Mouse (Mus musculus): ENCODE data around the gene Olfr1382. TPM values are rescaled to one million over a fixed set of nuclear protein-coding genes. Genes with fewer than 3 reads are reported as not detected.
"Not testable (repeated sequence)": the region's sequence is repeated elsewhere in the genome, so short reads cannot be mapped to it uniquely, and the experiment has no call there.

Gene Olfr1382
- not detected for polyA plus RNA-seq (2012; fragmentation: generic; extraction: Trizol)
- long read RNA-seq, experiment 1 = 0 reads
- long read RNA-seq, experiment 2 = 0 reads

DNA sequence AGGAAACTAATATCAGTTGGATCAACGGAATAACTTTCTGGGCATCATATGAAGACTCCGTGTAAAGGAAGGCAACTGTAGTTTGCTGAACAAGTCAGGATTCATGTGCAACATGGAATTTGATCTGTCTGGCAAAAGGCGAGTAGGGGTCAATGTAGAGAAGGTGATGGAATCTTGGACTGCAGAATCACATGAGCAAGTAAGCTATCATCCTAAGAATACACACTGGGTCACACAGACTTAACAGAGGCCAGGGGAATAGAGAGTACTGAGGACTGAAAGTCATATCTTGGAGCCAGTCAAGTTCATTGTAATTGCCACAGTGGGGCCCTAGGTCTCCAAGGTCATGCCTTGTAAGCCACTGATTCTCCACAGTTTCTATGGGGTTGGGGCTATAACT is at the start of gene Olfr1382:
Gene Olfr1382, plus strand, starts transcription at position 301 of the 400 bp plus-strand sequence.
- no peaks in the 10 kb centered on the region for H3K27me3 ChIP-seq (ENCODE audit: control insufficient read depth, insufficient read depth, insufficient read length)
- H3K4me3 ChIP-seq (ENCODE audit: insufficient read depth, poor library complexity, severe bottlenecking) = no peak within 1 kb of the TSS
- H3K79me2 ChIP-seq (ENCODE audit: control insufficient read depth, insufficient read depth) = no peaks in the 10 kb centered on the region
- H3K79me3 ChIP-seq (ENCODE audit: low read depth) = no peaks in the 10 kb centered on the region
- H3K36me3 ChIP-seq (ENCODE audit: control insufficient read depth, insufficient read depth) = no peaks in the 10 kb centered on the region
- TF ChIP-seq USF1 (IDR thresholded peaks at IDR 0.05; ENCODE audit: low read depth) (no peak), MAX (IDR thresholded peaks at IDR 0.05) (no peak), CEBPB (IDR thresholded peaks at IDR 0.05; ENCODE audit: low read depth) (no peak), CTCF (IDR thresholded peaks at IDR 0.05; ENCODE audit: control insufficient read depth, insufficient read depth, insufficient read length) (no peak), FOSL1 (IDR thresholded peaks at IDR 0.05; ENCODE audit: insufficient read depth, low read length, poor library complexity, severe bottlenecking) (no peak), MYOG (IDR thresholded peaks at IDR 0.05; ENCODE audit: control insufficient read depth, extremely low read depth, insufficient read length) (no peak), MYOD1 (IDR thresholded peaks at IDR 0.05; ENCODE audit: control insufficient read depth, insufficient read length, low read depth) (no peak)
- H3ac ChIP-seq (ENCODE audit: control insufficient read depth, insufficient read length, low read depth) = no peak within 1 kb of the TSS

DNA sequence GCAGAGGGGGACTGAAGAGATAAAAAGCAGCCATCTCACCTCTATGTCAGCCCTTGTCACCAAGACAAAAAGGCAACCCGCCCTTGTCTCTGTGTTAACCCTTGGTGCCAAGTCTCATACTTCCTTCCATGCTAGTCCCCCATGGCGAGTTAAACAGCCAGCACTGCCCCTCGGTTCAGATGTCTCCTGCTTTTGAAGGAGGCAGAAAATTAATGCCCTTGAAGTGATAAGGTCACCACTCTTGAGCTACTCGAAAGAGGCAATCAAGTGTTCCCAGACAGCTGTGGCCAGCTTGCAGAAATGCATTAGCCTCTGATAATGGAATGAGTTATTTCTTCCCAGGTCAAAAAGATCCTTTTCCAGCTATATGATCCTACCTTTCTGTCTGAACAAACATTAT is 42.1 kb upstream of the Olfr1382 start:
- TF ChIP-seq MYOD1 (IDR thresholded peaks at IDR 0.05; ENCODE audit: control insufficient read depth, insufficient read length, low read depth) = no peak
- no peak for TF ChIP-seq CTCF (IDR thresholded peaks at IDR 0.05; ENCODE audit: control insufficient read depth, insufficient read depth, insufficient read length)
- TF ChIP-seq CEBPB (IDR thresholded peaks at IDR 0.05; ENCODE audit: low read depth) = no peak
- no peak for TF ChIP-seq FOSL1 (IDR thresholded peaks at IDR 0.05; ENCODE audit: insufficient read depth, low read length, poor library complexity, severe bottlenecking)
- TF ChIP-seq USF1 (IDR thresholded peaks at IDR 0.05; ENCODE audit: low read depth) = no peak
- no peak for TF ChIP-seq MYOG (IDR thresholded peaks at IDR 0.05; ENCODE audit: control insufficient read depth, extremely low read depth, insufficient read length)
- no peak for TF ChIP-seq MAX (IDR thresholded peaks at IDR 0.05)
- H3K4me3 ChIP-seq (ENCODE audit: insufficient read depth, poor library complexity, severe bottlenecking) = no peak overlapping the region
- no peaks in the 10 kb centered on the region for H3K27me3 ChIP-seq (ENCODE audit: control insufficient read depth, insufficient read depth, insufficient read length)
- no peaks in the 10 kb centered on the region for H3K79me2 ChIP-seq (ENCODE audit: control insufficient read depth, insufficient read depth)
- no peak overlapping the region for H3ac ChIP-seq (ENCODE audit: control insufficient read depth, insufficient read length, low read depth)
- no peaks in the 10 kb centered on the region for H3K79me3 ChIP-seq (ENCODE audit: low read depth)
- no peaks in the 10 kb centered on the region for H3K36me3 ChIP-seq (ENCODE audit: control insufficient read depth, insufficient read depth)

DNA sequence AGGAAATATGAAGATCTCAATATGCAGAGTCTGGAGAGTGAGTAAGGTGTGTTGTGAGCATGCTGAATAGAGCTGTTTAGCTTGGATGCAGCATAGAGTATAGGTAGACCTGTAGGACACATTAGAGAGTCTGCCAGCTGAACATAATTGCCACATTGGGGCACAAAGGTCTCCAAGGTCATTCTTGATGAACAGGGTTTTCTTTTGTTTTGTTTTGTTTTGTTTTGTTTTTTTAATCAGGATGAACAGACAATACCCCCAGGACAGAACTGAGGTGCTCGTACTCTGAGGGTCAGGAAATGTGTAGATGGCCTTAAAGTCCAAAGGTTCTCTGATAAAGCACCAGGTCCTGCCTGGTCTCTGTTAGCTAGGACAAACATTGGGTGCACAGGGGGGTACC is 39.3 kb upstream of the Olfr1382 start, which contains the start of gene Olfr1385:
Gene Olfr1385, plus strand, starts transcription at position 301 of the 400 bp plus-strand sequence.
- H3ac ChIP-seq (ENCODE audit: control insufficient read depth, insufficient read length, low read depth); H3K79me3 ChIP-seq (ENCODE audit: low read depth); H3K27me3 ChIP-seq (ENCODE audit: control insufficient read depth, insufficient read depth, insufficient read length); H3K36me3 ChIP-seq (ENCODE audit: control insufficient read depth, insufficient read depth); H3K79me2 ChIP-seq (ENCODE audit: control insufficient read depth, insufficient read depth); H3K4me3 ChIP-seq (ENCODE audit: insufficient read depth, poor library complexity, severe bottlenecking): not testable (repeated sequence)

DNA sequence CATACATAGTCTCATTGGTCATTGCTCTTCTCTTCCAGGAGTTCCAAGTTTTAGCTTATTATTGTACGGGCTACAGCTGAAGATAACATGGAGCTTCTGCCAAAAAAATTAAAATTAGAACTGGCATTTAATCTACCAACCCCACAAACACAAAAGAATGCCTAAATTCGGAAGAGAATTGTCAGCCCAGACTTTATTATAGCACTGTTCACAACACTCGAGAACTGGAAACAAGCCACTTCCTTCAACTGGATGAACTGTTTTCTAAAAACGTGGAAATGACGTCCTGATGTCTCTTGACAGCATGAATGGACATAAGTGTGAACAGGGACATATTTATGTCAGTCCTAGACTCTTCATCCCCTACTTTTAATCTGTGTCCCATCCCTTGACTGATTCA is 10.0 kb upstream of the Olfr1382 start:
- no peaks in the 10 kb centered on the region for H3K79me2 ChIP-seq (ENCODE audit: control insufficient read depth, insufficient read depth)
- H3ac ChIP-seq (ENCODE audit: control insufficient read depth, insufficient read length, low read depth) = no peak overlapping the region
- H3K27me3 ChIP-seq (ENCODE audit: control insufficient read depth, insufficient read depth, insufficient read length) = no peaks in the 10 kb centered on the region
- TF ChIP-seq CTCF (IDR thresholded peaks at IDR 0.05; ENCODE audit: control insufficient read depth, insufficient read depth, insufficient read length) (no peak), MAX (IDR thresholded peaks at IDR 0.05) (no peak), MYOD1 (IDR thresholded peaks at IDR 0.05; ENCODE audit: control insufficient read depth, insufficient read length, low read depth) (no peak), CEBPB (IDR thresholded peaks at IDR 0.05; ENCODE audit: low read depth) (no peak), FOSL1 (IDR thresholded peaks at IDR 0.05; ENCODE audit: insufficient read depth, low read length, poor library complexity, severe bottlenecking) (no peak), MYOG (IDR thresholded peaks at IDR 0.05; ENCODE audit: control insufficient read depth, extremely low read depth, insufficient read length) (no peak), USF1 (IDR thresholded peaks at IDR 0.05; ENCODE audit: low read depth) (no peak)
- H3K79me3 ChIP-seq (ENCODE audit: low read depth) = no peaks in the 10 kb centered on the region
- H3K4me3 ChIP-seq (ENCODE audit: insufficient read depth, poor library complexity, severe bottlenecking) = no peak overlapping the region
- H3K36me3 ChIP-seq (ENCODE audit: control insufficient read depth, insufficient read depth) = no peaks in the 10 kb centered on the region

DNA sequence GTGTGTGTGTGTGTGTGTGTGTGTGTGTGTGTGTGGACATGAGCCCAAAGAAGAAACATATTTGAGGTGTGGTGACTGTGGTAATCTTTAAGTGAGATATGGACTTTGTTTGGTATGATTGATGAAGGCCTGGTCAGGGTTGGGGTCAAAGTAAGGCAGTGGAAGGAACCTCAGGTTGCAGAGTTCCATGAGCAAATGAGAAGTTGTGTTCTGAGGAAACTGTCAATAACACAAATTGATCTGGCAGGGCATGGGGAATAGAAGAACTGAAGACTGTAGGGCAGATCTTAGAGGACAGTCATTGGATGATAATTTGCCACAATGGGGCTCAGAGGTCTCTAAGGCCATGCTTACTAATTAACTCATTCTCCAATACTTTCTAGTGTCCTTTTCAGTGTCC is 8.7 kb upstream of the Olfr1382 start, which contains the start of gene Olfr1383:
Gene Olfr1383, plus strand, starts transcription at position 301 of the 400 bp plus-strand sequence.
- no peak within 1 kb of the TSS for H3ac ChIP-seq (ENCODE audit: control insufficient read depth, insufficient read length, low read depth)

DNA sequence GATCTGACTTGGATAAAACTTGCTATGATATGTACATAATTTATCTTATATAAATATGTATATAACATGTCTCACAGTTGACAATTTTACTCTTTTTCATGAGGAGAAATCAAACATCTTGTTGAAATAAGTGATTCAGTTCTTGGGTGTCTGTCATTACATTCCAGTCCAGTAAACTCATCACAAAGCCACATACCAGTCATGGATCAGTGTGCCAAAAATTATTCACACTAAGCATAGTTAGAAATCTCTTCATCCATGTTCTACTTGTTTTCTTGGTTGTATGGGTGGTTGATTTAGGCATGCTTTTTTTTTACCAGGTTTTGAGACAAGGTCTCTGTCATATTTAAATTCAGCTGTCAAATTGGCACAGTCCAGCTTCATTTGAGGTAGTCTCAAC is 4.7 kb downstream of the Olfr1382 start:
- no peak overlapping the region for H3ac ChIP-seq (ENCODE audit: control insufficient read depth, insufficient read length, low read depth)
- H3K27me3 ChIP-seq (ENCODE audit: control insufficient read depth, insufficient read depth, insufficient read length) = no peaks in the 10 kb centered on the region
- H3K4me3 ChIP-seq (ENCODE audit: insufficient read depth, poor library complexity, severe bottlenecking) = no peak overlapping the region
- no peaks in the 10 kb centered on the region for H3K36me3 ChIP-seq (ENCODE audit: control insufficient read depth, insufficient read depth)
- no peaks in the 10 kb centered on the region for H3K79me2 ChIP-seq (ENCODE audit: control insufficient read depth, insufficient read depth)
- no peaks in the 10 kb centered on the region for H3K79me3 ChIP-seq (ENCODE audit: low read depth)
- TF ChIP-seq MAX (IDR thresholded peaks at IDR 0.05) = no peak
- no peak for TF ChIP-seq FOSL1 (IDR thresholded peaks at IDR 0.05; ENCODE audit: insufficient read depth, low read length, poor library complexity, severe bottlenecking)
- TF ChIP-seq USF1 (IDR thresholded peaks at IDR 0.05; ENCODE audit: low read depth) = no peak
- TF ChIP-seq CEBPB (IDR thresholded peaks at IDR 0.05; ENCODE audit: low read depth) = no peak
- no peak for TF ChIP-seq MYOG (IDR thresholded peaks at IDR 0.05; ENCODE audit: control insufficient read depth, extremely low read depth, insufficient read length)
- TF ChIP-seq CTCF (IDR thresholded peaks at IDR 0.05; ENCODE audit: control insufficient read depth, insufficient read depth, insufficient read length) = no peak
- TF ChIP-seq MYOD1 (IDR thresholded peaks at IDR 0.05; ENCODE audit: control insufficient read depth, insufficient read length, low read depth) = no peak

More for the DNA sequence above, 8.7 kb upstream of the Olfr1382 start, which contains the start of gene Olfr1383:
- TF ChIP-seq CTCF (IDR thresholded peaks at IDR 0.05; ENCODE audit: control insufficient read depth, insufficient read depth, insufficient read length) = no peak
- TF ChIP-seq FOSL1 (IDR thresholded peaks at IDR 0.05; ENCODE audit: insufficient read depth, low read length, poor library complexity, severe bottlenecking) = no peak
- no peak for TF ChIP-seq MYOG (IDR thresholded peaks at IDR 0.05; ENCODE audit: control insufficient read depth, extremely low read depth, insufficient read length)
- Histone ChIP-seq H3K79me2 (ENCODE audit: control insufficient read depth, insufficient read depth) (no peaks in the 10 kb centered on the region), H3K36me3 (ENCODE audit: control insufficient read depth, insufficient read depth) (no peaks in the 10 kb centered on the region), H3K27me3 (ENCODE audit: control insufficient read depth, insufficient read depth, insufficient read length) (no peaks in the 10 kb centered on the region), H3K4me3 (ENCODE audit: insufficient read depth, poor library complexity, severe bottlenecking) (no peak within 1 kb of the TSS), H3K79me3 (ENCODE audit: low read depth) (no peaks in the 10 kb centered on the region)

DNA sequence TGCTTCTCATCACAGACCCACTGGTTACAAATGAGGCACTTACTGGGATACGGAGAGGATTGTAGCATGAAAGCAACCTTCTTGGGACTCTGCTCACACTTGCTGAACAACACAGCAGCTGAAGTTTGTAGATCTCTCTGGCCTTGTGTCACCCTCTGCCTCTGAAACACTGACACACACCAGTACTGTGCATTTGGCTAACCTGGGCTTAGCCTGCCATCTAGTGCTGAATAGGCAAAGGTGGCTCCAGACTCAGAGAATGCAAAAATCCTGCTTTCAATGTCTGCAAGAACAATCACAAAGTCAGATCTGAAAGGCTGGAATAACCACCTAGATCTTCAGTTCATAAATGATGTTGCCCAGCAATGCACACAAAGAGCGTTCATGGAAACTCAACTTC is 8.6 kb downstream of the Olfr1382 start:
- not testable (repeated sequence) for H3K79me2 ChIP-seq (ENCODE audit: control insufficient read depth, insufficient read depth); H3ac ChIP-seq (ENCODE audit: control insufficient read depth, insufficient read length, low read depth); H3K4me3 ChIP-seq (ENCODE audit: insufficient read depth, poor library complexity, severe bottlenecking); H3K36me3 ChIP-seq (ENCODE audit: control insufficient read depth, insufficient read depth); H3K79me3 ChIP-seq (ENCODE audit: low read depth); H3K27me3 ChIP-seq (ENCODE audit: control insufficient read depth, insufficient read depth, insufficient read length)

DNA sequence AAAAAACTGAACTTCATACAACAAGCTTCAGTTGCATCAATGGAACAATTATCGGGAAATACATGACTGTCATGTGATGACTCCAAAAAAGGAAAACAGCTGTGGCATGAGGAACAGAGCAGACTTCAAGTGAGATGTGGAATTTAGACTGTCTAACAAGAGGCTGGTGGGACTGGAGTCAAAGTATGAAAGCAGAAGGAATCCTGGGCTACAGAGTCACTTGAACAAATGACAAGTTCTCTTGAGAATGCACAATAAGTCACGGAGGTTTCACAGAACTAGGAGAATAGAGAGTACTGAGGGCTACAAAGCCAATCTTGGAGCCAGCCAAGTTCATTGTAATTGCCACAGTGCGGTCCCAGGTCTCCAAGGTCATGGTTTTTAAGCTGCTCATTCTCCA is 15.1 kb downstream of the Olfr1382 start, which contains the start of gene Olfr1381:
Gene Olfr1381, plus strand, starts transcription at position 301 of the 400 bp plus-strand sequence.
- not testable (repeated sequence) for H3K79me3 ChIP-seq (ENCODE audit: low read depth); H3K27me3 ChIP-seq (ENCODE audit: control insufficient read depth, insufficient read depth, insufficient read length); H3K79me2 ChIP-seq (ENCODE audit: control insufficient read depth, insufficient read depth); H3K4me3 ChIP-seq (ENCODE audit: insufficient read depth, poor library complexity, severe bottlenecking); H3K36me3 ChIP-seq (ENCODE audit: control insufficient read depth, insufficient read depth); H3ac ChIP-seq (ENCODE audit: control insufficient read depth, insufficient read length, low read depth)

DNA sequence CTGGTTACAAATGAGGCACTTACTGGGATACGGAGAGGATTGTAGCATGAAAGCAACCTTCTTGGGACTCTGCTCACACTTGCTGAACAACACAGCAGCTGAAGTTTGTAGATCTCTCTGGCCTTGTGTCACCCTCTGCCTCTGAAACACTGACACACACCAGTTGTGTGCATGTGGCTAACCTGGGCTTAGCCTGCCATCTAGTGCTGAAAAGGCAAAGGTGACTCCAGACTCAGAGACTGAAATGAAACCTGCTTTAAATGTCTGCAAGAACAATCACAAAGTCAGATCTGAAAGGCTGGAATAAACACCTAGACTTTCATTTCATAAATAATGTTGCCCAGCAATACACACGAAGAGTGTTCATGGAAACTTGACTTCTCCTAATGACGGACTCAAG is 26.0 kb downstream of the Olfr1382 start:
- not testable (repeated sequence) for H3ac ChIP-seq (ENCODE audit: control insufficient read depth, insufficient read length, low read depth); H3K4me3 ChIP-seq (ENCODE audit: insufficient read depth, poor library complexity, severe bottlenecking); H3K79me2 ChIP-seq (ENCODE audit: control insufficient read depth, insufficient read depth); H3K36me3 ChIP-seq (ENCODE audit: control insufficient read depth, insufficient read depth); H3K79me3 ChIP-seq (ENCODE audit: low read depth); H3K27me3 ChIP-seq (ENCODE audit: control insufficient read depth, insufficient read depth, insufficient read length)

Measured in C2C12 (cell line).